Mouse (Mus musculus) neural tube, embryonic 15.5 days (tissue): ENCODE measurements around the gene Fam131b. TPM values are rescaled to one million over a fixed set of nuclear protein-coding genes. Genes with fewer than 3 reads are reported as not detected.

ENCODE experiments used
- ATAC-seq: fragments of 200-750 bp; cut with Nextera tagmentation; 2 replicates; pipeline ENCODE4 v1.8.0; 2017; ENCODE audit warnings: mild to moderate bottlenecking, moderate TSS enrichment, moderate library complexity; ENCODE audit not compliant: low FRiP score
- H3K27ac ChIP-seq: fragments of 300-500 bp; sonication (generic); replicated peaks from 2 replicates; pipeline ENCODE4 v1.5.1; 2015; ENCODE audit warnings: mild to moderate bottlenecking, inconsistent platforms
- H3K27me3 ChIP-seq: fragments of 300-500 bp; sonication (generic); replicated peaks from 2 replicates; pipeline ENCODE4 v1.6.1; 2015; ENCODE audit warnings: inconsistent platforms
- H3K36me3 ChIP-seq: fragments of 300-500 bp; sonication (generic); 2 replicates; pipeline ENCODE4 v1.6.1; 2015; ENCODE audit warnings: inconsistent platforms
- H3K4me1 ChIP-seq: fragments of 300-500 bp; sonication (generic); 2 replicates; pipeline ENCODE4 v1.6.1; 2015; ENCODE audit warnings: inconsistent platforms
- H3K4me2 ChIP-seq: fragments of 300-500 bp; sonication (generic); 2 replicates; pipeline ENCODE4 v1.6.1; 2015; ENCODE audit warnings: inconsistent platforms, mild to moderate bottlenecking, moderate library complexity
- H3K4me3 ChIP-seq: fragments of 300-500 bp; sonication (generic); replicated peaks from 2 replicates; pipeline ENCODE4 v1.5.1; 2015; ENCODE audit warnings: mild to moderate bottlenecking, inconsistent platforms
- H3K9ac ChIP-seq: fragments of 300-500 bp; sonication (generic); replicated peaks from 2 replicates; pipeline ENCODE4 v1.6.1; 2015; ENCODE audit warnings: mild to moderate bottlenecking, inconsistent platforms
- H3K9me3 ChIP-seq: fragments of 300-500 bp; sonication (generic); replicated peaks from 2 replicates; pipeline ENCODE4 v1.6.1; 2016; ENCODE audit warnings: inconsistent platforms
- WGBS: fragments of 180-500 bp; shearing (Covaris S2); methylation state at CpG from one replicate; pipeline ENCODE4 v1.1.7; 2015; ENCODE audit warnings: mixed read lengths; 5-methylcytosine and 5-hydroxymethylcytosine counted together
- polyA plus RNA-seq: library from polyadenylated mRNA; unstranded; fragments of >200 nt; fragmentation: Nextera tagmentation; extraction: Ambion mirVana; gene quantifications from 2 replicates; pipeline ENCODE4 v1.2.1, GENCODE M21; 2015

Gene Fam131b
- polyA plus RNA-seq, 1 experiment from 2014 or later, result 8.2 TPM

DNA sequence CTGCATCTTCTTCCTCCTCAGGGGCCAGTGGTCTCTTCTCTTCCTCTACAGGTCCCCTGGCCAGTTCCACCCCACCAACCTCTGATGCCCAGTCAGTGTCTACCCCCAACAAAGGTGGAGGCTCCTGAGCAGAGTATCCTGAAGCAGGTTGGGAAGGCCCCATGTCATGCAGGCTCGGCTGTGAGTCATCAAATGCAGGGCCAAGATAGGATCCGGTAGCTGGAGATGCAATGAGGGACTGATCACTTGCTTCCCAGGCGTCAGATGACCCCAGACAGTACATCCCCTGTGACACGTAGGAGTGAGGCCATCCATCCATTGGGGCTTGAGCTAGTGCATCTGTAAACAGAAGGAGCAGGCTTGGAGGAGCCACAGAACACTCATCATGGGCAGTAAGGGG lies 6.2 kb downstream of the Fam131b start:
- no peaks in the 10 kb centered on the region for H3K9me3 ChIP-seq
- H3K9ac ChIP-seq, result no peak overlapping the region
- ATAC-seq, result no peak
- peaks cover 38% of the 10 kb centered on the region for H3K36me3 ChIP-seq
- no peaks in the 10 kb centered on the region for H3K27me3 ChIP-seq
- 79% methylated on average over 4 of the region's 4 CpGs for WGBS
- H3K27ac ChIP-seq, result no peak overlapping the region
- H3K4me3 ChIP-seq, result no peak overlapping the region
- no peak overlapping the region for H3K4me2 ChIP-seq
- H3K4me1 ChIP-seq, result peaks cover 27% of the 10 kb centered on the region

DNA sequence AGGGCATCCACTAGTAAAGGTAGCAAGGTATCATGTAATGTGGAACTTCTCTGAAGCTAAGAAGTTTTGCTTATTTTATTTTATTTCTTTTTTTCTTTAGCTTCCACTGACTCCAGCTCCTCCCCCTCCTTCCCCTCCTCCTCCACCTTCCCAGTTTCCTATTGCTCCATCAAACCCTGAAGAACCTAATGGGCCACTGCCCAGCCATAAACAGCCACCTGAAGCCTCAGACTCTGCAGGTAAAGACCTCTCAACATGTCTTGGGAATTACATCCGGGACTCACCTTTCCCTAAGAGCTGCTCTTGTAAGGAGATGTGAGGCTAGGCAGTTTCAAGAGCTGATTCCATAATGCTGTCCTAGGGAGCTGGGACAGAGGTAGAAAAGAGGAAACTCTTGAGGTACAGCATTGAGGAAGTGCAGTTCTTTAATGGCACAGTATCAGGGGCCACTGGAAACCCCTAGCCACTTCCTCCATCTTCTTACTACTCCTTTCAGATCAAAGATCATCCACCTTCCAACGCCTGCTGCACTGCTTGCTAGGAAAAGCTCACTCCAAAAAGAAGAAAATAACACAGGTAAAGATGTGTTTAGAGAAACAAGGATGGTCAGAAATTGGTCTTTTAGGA lies 13.9 kb downstream of the Fam131b start:
- no peak for ATAC-seq
- H3K27me3 ChIP-seq, result no peaks in the 10 kb centered on the region
- 93% methylated on average over 2 of the region's 2 CpGs for WGBS

DNA sequence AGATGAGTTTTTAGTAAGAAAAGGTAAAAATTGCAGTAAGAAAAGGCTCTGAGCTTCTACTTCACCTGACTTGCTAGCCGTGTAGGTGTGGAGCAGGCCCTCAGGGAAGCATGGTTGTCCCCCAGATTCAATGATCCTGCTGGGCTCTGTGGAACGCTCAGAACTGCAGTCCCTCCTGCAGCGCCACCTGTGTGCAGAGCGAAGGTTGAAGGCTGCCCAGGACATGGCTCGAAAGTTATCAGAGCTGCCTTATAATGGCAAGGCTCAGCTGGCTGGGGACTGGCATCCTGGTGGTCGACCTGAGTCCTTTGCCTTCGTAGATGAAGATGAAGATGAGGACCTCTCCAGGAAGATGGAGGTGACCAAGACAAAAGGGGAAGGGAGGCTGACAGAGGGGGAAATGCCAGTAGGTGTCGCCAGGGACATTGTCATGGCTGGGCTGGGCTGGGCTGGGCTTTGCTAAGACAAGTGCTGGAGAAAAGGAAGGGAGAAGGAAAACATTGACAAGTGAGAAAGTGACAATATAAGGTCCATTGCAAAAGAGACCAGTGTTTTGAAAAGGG lies 14.5 kb downstream of the Fam131b start:
- H3K27me3 ChIP-seq, result no peaks in the 10 kb centered on the region
- H3K4me3 ChIP-seq, result no peak overlapping the region
- H3K9me3 ChIP-seq, result no peaks in the 10 kb centered on the region
- no peak overlapping the region for H3K9ac ChIP-seq
- H3K27ac ChIP-seq, result no peak overlapping the region
- WGBS, result 47% methylated on average over 8 of the region's 8 CpGs
- H3K4me1 ChIP-seq, result no peaks in the 10 kb centered on the region
- H3K36me3 ChIP-seq, result peaks cover 29% of the 10 kb centered on the region
- ATAC-seq, result no peak; the same call in 1 of the 2 replicates
- H3K4me2 ChIP-seq, result no peak overlapping the region

More for the DNA sequence above, 13.9 kb downstream of the Fam131b start:
- H3K27ac ChIP-seq, result no peak overlapping the region
- H3K9me3 ChIP-seq, result no peaks in the 10 kb centered on the region
- no peak overlapping the region for H3K9ac ChIP-seq
- peaks cover 32% of the 10 kb centered on the region for H3K36me3 ChIP-seq
- H3K4me1 ChIP-seq, result no peaks in the 10 kb centered on the region
- H3K4me2 ChIP-seq, result no peak overlapping the region
- no peak overlapping the region for H3K4me3 ChIP-seq

DNA sequence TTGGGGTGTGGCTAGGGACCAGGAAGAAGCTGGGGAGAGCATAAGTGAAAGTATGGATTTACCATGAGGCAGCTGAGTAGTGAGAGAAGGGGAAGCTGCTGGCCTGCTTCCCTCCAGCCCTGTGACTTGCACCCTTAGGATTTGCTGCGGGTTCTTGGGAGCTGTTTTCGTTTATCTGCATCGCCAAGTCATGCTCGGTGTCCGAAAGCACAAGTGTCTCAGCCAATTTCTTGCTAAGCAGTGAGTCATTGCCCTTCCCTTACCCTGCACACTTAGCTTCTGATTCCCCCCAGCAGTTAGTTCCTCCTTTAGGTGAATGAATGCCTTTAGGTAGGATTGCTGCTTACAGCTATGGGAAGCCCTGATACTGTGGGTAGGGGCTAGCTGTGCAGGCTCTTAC lies 25.1 kb downstream of the Fam131b start:
- H3K36me3 ChIP-seq, result peaks cover 23% of the 10 kb centered on the region
- H3K9me3 ChIP-seq, result no peaks in the 10 kb centered on the region
- H3K9ac ChIP-seq, result no peak overlapping the region
- no peaks in the 10 kb centered on the region for H3K27me3 ChIP-seq
- H3K4me3 ChIP-seq, result no peak overlapping the region
- H3K4me2 ChIP-seq, result no peak overlapping the region
- no peak overlapping the region for H3K27ac ChIP-seq
- no peaks in the 10 kb centered on the region for H3K4me1 ChIP-seq
- WGBS, result 85% methylated on average over 5 of the region's 5 CpGs
- ATAC-seq, result no peak

DNA sequence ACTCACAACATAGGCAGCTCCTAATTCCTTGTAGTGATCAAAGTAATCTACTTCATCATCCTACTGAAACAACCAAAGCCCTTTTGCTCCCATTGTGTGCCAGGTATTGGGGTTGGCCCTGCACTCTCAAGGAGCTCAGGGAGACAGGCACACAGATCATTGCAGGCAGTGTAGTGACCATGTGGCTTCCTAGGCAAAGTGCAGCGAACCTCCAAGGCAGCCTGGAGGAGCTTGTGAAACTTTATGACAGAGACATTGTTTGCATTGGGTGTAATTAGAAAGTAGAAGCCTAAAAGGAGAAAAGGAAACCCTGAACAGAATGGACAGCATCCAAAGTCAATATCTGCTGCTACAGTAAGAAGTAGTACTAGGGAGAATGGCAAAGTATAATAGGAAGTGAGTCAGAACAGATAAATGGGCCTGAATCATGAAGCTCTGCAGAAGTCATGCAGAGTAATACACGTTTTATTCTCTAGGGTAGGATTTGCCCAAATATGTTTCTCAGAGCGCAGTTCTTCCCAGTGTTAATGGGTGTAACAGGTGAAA lies 28.8 kb downstream of the Fam131b start:
- 66% methylated on average over 3 of the region's 3 CpGs for WGBS
- H3K4me3 ChIP-seq, result no peak overlapping the region
- H3K9ac ChIP-seq, result no peak overlapping the region
- no peak overlapping the region for H3K4me2 ChIP-seq
- no peak for ATAC-seq
- H3K4me1 ChIP-seq, result no peaks in the 10 kb centered on the region
- peaks cover 37% of the 10 kb centered on the region for H3K36me3 ChIP-seq
- no peaks in the 10 kb centered on the region for H3K9me3 ChIP-seq
- no peaks in the 10 kb centered on the region for H3K27me3 ChIP-seq
- H3K27ac ChIP-seq, result no peak overlapping the region

DNA sequence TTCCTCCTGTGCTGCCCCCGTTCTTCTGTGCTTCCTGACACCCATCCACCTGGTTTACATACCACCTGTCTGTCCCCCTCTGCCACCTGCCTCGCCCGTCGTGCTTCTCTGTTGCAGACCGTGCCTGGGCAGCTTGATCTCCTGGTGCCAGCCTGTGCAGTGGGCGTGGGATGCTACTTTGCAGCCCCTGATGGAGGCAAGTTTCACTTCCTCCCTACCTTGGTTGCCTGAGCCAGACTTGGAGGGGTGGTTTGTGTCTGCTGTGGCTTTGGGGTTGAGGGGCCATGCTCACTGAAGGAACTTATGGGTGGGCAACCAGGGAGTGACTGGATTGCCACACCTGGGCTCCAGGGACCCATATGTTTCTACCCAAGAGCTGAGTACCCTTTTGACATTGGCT lies 31.1 kb downstream of the Fam131b start:
- Histone ChIP-seq H3K36me3 (peaks cover 31% of the 10 kb centered on the region), H3K27me3 (no peaks in the 10 kb centered on the region), H3K9me3 (no peaks in the 10 kb centered on the region), H3K27ac (no peak overlapping the region), H3K4me1 (no peaks in the 10 kb centered on the region), H3K4me2 (no peak overlapping the region), H3K4me3 (no peak overlapping the region), H3K9ac (no peak overlapping the region)
- ATAC-seq, result no peak
- 97% methylated on average over 6 of the region's 6 CpGs for WGBS

DNA sequence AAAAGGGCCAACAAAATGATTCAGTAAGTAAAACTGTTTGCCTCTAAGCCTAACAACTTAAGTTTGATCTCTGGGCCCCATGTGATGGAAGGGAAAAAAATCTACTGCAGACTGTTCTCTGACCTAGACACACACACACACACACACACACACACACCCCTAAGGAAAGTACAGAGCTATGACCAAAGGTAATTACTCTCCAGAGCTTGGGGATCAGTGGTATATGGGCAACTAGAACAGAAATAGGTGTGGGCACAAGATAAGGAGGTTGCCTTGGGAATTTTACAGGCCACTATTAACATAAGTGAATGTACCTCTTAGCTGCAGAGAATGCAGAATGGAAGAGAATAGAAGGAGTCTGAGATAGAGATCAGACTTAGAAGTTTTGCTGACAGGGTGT lies 36.9 kb downstream of the Fam131b start:
- Histone ChIP-seq H3K9me3 (no peaks in the 10 kb centered on the region), H3K4me3 (no peak overlapping the region), H3K27ac (no peak overlapping the region), H3K9ac (no peak overlapping the region), H3K36me3 (peaks cover 38% of the 10 kb centered on the region), H3K4me1 (no peaks in the 10 kb centered on the region), H3K27me3 (no peaks in the 10 kb centered on the region), H3K4me2 (no peak overlapping the region)
- no peak for ATAC-seq

DNA sequence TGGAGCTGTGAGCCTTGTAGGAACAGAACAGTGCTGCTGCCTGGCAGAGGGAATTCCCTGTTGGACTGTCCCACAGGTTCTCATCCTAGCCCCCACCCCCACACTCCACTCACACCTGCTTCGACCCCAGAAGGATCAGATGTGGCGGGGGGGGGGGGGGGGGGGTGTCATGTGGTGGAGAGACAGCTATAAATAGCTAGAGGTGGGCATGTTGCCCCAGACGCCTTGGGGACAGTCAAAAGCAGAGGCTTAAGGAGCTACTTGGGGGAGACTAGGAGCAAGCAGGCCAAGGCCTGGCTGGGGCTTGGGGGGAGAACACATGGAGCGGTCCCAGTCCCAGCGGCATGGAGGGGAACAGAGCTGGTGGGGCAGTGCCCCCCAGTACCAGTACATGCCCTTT lies 38.0 kb downstream of the Fam131b start, which contains the start of gene Clcn1:
Gene Clcn1, plus strand, starts transcription at position 238 of the 400 bp plus-strand sequence.
- 72% methylated on average over 4 of the region's 5 CpGs for WGBS
- Histone ChIP-seq H3K4me3 (no peak within 1 kb of the TSS), H3K27ac (no peak within 1 kb of the TSS), H3K9me3 (no peaks in the 10 kb centered on the region), H3K27me3 (no peaks in the 10 kb centered on the region), H3K9ac (no peak within 1 kb of the TSS), H3K36me3 (peaks cover 42% of the 10 kb centered on the region), H3K4me2 (no peak within 1 kb of the TSS), H3K4me1 (no peaks in the 10 kb centered on the region)
- no peak for ATAC-seq

DNA sequence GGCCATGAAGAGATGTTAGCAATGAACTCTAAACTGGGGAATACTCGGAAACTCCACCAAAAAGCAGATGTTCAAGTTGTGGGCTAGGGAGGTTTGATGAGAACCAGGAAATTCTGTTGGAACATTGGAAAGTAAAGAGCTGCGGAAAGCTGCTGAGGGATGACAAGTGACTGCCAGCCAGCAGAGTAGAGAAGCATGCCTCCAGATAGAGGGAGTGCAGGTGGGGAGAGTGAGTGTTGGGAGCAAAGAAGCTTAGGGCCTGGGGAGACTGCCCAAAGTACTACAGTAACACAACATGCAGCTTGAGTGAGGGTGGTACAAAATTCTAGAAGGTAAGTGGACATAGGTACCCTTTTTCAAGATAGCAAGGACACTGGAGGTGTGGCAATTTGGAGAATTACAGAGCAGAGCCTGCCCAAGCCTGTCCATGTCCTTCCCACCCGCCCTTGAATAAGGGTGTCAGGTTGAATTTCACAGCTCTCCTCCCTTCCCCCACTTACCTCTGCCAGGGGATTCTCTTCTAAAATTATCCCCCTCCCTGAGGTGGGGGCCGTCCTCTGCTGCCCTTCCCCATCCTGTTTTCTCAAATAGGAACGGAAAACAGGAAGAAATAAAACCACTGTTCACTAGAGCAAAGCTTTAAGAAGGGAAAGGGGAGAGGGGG lies 41.4 kb downstream of the Fam131b start:
- Histone ChIP-seq H3K4me2 (no peak overlapping the region), H3K4me3 (no peak overlapping the region), H3K9me3 (no peaks in the 10 kb centered on the region), H3K9ac (no peak overlapping the region), H3K27ac (no peak overlapping the region), H3K4me1 (no peaks in the 10 kb centered on the region), H3K36me3 (peaks cover 61% of the 10 kb centered on the region), H3K27me3 (no peaks in the 10 kb centered on the region)
- WGBS, result 90% methylated on average over 5 of the region's 5 CpGs
- no peak for ATAC-seq

DNA sequence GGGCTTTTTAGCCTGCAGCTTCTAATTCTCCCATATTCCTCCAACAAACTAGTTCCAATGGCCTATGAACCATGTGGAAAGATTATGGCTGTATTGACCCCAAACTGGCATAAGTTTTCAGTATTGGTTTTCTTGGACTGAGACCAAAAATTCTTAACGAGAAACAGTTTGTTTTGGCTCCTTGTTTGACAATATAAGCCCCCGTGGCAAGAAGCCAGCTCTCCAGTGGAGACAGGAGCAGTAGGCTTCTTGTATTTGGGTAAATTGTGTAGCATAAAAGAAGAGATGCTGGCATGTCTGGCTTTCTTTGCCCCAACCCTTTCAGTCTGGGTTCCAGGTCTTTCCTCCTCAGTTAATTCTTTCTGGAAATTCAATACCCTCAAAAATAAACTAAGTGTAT lies 48.3 kb downstream of the Fam131b start:
- WGBS, result 55% methylated on average over 2 of the region's 2 CpGs
- H3K27ac ChIP-seq, result no peak overlapping the region
- no peak overlapping the region for H3K9ac ChIP-seq
- no peak overlapping the region for H3K4me2 ChIP-seq
- H3K9me3 ChIP-seq, result no peaks in the 10 kb centered on the region
- H3K4me1 ChIP-seq, result no peaks in the 10 kb centered on the region
- ATAC-seq, result no peak
- peaks cover 80% of the 10 kb centered on the region for H3K36me3 ChIP-seq
- no peak overlapping the region for H3K4me3 ChIP-seq
- no peaks in the 10 kb centered on the region for H3K27me3 ChIP-seq

DNA sequence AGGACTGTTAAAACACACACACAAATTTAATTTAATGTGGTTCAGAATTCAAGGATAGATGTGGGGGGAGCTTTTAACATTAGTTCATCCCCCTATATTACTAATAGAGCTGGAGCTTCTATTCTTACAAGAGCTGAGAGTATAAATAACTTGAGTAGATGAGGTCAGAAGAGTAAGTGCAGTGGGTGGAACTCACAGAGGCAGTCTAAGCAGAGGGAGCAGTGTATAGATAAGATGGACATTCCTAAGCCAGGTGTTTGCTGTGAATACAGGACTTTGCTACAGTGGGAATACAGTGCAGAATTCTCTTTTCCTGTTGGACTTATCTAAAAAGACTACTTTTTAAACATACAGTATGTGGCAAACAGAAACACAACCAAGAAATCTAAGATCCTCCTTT lies 53.6 kb downstream of the Fam131b start:
- H3K27me3 ChIP-seq, result no peaks in the 10 kb centered on the region
- no peak overlapping the region for H3K9ac ChIP-seq
- H3K4me2 ChIP-seq, result no peak overlapping the region
- H3K36me3 ChIP-seq, result peaks cover 61% of the 10 kb centered on the region
- H3K4me3 ChIP-seq, result no peak overlapping the region
- H3K9me3 ChIP-seq, result no peaks in the 10 kb centered on the region
- H3K4me1 ChIP-seq, result peaks cover 15% of the 10 kb centered on the region
- H3K27ac ChIP-seq, result no peak overlapping the region
- no peak for ATAC-seq
